Mouse (Mus musculus) Muller cell, postnatal 12 days (primary cell): ENCODE data around the gene Zfp945.
A peak's percentile ranks its signal among the peaks of the same experiment; 100 is the strongest.
"Not testable (repeated sequence)": the region's sequence is repeated elsewhere in the genome, so short reads cannot be mapped to it uniquely, and the experiment has no call there.

ENCODE experiments used
- DNase-seq: peaks from one replicate; pipeline ENCODE4 v3.0.0-alpha.2; 2015; ENCODE audit errors: inconsistent ontology term

Gene Zfp945

DNA sequence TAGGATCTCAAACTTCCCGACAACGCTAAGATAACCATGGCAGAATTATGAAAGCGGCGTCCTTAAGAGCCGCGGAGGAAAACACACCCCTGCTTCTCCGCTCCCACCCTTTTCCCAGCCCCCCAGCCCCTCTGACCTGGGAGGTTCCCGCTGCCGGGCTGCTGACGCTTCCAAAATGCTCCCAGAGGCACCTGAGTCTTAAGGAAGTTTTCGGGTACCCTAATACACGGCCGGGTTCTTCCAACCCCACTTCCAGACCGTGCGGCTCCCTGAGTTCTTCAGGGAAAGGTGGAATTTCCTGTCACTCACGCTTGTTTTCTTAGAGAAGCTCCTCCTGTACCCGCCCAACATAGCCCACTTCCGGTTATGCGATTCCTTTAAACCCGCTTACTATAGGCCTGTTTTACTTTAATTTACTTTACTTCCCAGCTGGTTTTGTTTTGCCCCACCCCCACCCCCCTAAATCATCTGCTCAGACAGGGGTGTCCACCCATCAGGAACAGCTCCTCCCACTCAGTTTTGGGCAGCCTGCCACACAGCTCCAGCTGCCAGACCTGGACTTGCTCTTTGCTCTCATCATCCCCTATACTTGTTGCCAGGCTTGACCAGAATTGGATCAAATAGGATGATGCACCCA lies at the start of gene Zfp945:
Gene Zfp945 (minus strand): TSS at position 290 of the 637 bp plus-strand sequence.
- DNase-seq, result peak; percentile 87

DNA sequence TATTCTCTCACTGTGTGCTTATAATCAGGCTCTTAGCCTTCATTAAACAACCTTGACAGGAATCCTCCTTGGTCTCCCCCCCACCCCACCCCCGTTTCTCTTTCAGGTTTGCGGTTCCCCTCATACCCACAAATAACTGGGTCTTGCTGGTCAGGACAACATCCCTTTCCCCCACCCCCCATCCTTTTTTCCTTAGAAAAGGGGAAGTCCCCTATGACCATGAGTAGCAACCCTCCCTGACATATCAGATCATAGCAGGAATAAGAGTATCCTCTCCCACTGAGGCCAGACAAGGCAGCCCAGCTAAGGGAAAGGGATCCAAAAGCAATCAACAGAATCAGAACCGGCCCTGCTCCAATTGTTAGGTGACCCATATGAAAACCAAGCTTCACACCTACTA lies 21.4 kb upstream of the Zfp945 start:
- no peak for DNase-seq

GRCm38 (mm10) chr17:22884059-22884698 lies 17.2 kb upstream of the Zfp945 start:
- DNase-seq, result no peak

- DNase-seq, result no peak
Measured at GRCm38 (mm10) chr17:22877427-22878307, 10.7 kb upstream of the Zfp945 start.

- no peak for DNase-seq
Measured at GRCm38 (mm10) chr17:22876316-22876715, 9.4 kb upstream of the Zfp945 start.

GRCm38 (mm10) chr17:22875549-22875948 lies 8.6 kb upstream of the Zfp945 start:
- DNase-seq, result not testable (repeated sequence)

GRCm38 (mm10) chr17:22866421-22866844 lies 501 bp downstream of the Zfp945 start:
- DNase-seq, result peak; percentile 71

DNA sequence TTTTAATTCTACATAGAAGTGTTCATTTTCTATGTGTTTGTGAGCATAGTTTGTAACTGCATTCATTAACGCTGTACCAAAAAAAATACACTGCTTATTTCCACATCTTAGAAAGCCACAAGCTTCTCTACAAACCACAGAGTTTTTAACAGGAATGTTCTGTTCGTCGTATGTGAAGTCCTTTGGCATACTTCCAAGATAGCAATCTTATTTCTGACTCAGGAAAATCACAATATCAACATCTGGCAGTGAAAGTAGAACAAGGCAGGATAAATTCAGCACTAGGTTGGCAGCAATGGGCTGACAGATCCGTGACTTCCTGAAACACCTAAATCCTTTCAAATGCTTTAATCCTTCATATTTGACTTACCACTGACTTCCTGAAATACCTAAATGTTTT lies 45.8 kb downstream of the Zfp945 start:
- no peak for DNase-seq

GRCm38 (mm10) chr17:22818199-22818595 lies 48.7 kb downstream of the Zfp945 start:
- no peak for DNase-seq

DNA sequence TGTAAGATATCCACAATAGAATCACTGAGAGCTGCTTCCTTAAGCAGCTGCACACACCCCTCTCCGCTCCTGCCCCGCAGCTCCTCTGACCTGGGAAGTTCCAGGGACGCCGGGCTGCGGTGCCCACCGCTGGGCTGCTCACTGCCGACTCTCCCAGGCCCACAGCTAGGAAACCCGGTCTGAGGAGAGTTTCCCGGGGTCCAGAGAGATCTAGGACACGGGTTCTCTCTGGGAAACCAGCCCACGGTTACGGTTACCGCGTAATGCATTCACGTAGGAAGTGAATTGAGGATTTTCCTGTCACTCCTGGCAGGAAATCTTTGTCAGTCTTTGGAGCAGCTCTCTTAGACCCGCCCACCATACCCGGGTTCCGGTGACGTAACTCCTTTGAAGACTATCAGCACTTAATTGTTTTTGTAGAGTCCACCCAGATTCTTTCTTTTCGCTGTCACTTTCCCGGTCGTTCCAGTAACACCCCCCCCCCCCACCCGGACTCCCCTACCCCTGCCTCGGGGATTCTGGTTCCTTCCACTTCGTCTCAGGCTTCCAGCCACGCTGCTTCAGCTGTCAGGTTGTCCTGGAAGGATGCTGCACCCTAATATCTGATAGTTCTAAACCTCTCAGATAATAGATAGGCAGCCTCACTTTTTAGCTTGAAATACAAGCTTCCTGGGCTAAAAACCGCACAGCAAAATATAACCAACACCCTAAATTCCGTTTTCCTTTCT lies 49.3 kb downstream of the Zfp945 start:
- DNase-seq, result peak; percentile 93

DNA sequence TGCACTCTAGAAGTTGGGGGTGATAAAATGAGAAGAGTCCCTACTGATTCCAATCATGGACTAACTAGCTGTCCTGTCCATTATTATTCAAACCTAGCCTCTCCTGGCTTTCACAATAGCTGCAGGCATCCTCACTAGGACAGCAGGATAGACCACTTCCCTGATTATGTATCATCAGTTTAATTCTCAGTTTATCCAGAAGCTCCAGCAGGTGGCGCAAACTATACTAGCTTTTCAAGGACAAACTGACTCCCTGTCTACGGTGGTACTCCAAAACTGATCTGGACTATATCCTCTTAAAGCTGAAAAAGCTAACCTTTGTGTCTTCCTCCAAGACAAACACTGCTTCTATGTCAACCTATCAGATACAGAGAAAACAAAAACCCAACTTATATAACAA lies 67.2 kb downstream of the Zfp945 start:
- no peak for DNase-seq
